Comparison of ENCODE assay signal across 8 mouse cellular contexts in genomic region chr14:21988577-21989290, GRCm38 (mm10). TPM values are rescaled to one million over a fixed set of nuclear protein-coding genes. Genes with fewer than 3 reads are reported as not detected.
DNase-seq lines count a peak whose midpoint lies in the region; ATAC-seq and TF ChIP-seq lines count a peak whose summit lies in the region.

No protein-coding gene starts in this region.

- no peak for TF ChIP-seq POLR2A in testis, adult 2 months (IDR thresholded peaks at IDR 0.05; ENCODE audit: control insufficient read depth, low read depth, low read length)
- TF ChIP-seq POLR2A in olfactory bulb, adult 2 months (IDR thresholded peaks at IDR 0.05; ENCODE audit: insufficient read depth, low read depth, low read length), result no peak

- peak overlapping the region; percentile 50 for H3K9ac ChIP-seq in forebrain, embryonic 14.5 days (ENCODE audit: low read length)
- no peak overlapping the region; the same call in 1 of the 2 replicates for H3K9ac ChIP-seq in hindbrain, postnatal 0 days (replicated peaks; ENCODE audit: low read length)
- H3K9ac ChIP-seq in liver, embryonic 15.5 days, result no peak overlapping the region

- peaks cover 27% of the 10 kb centered on the region for H3K4me1 ChIP-seq in testis, adult 2 months (ENCODE audit: control insufficient read depth, insufficient read depth, low read length)
- H3K4me1 ChIP-seq in forebrain, embryonic 14.5 days (ENCODE audit: control insufficient read depth, insufficient read depth, low read length), result peaks cover 19% of the 10 kb centered on the region
- 0 out of 2 replicates have a peak, but pooled peaks cover 7% of the 10 kb centered on the region for H3K4me1 ChIP-seq in hindbrain, postnatal 0 days (ENCODE audit: insufficient read depth, low read length)
- H3K4me1 ChIP-seq in liver, embryonic 15.5 days (replicated peaks), result peaks cover 33% of the 10 kb centered on the region
- H3K4me1 ChIP-seq in olfactory bulb, adult 2 months (ENCODE audit: control insufficient read depth, insufficient read depth, low read length), result peaks cover 15% of the 10 kb centered on the region

- peak overlapping the region; percentile 92 for H3K4me2 ChIP-seq in forebrain, embryonic 14.5 days (ENCODE audit: low read length)
- H3K4me2 ChIP-seq in hindbrain, postnatal 0 days (ENCODE audit: low read depth, low read length), result peak overlapping the region; percentile 84
- peak overlapping the region; percentile 66 for H3K4me2 ChIP-seq in liver, embryonic 15.5 days

- no peaks in the 10 kb centered on the region for H3K36me3 ChIP-seq in testis, adult 2 months (ENCODE audit: control insufficient read depth, insufficient read depth, low read length)
- no peaks in the 10 kb centered on the region for H3K36me3 ChIP-seq in forebrain, embryonic 14.5 days (ENCODE audit: control insufficient read depth, insufficient read depth, low read length)
- no peaks in the 10 kb centered on the region for H3K36me3 ChIP-seq in hindbrain, postnatal 0 days (ENCODE audit: insufficient read depth, low read length)
- H3K36me3 ChIP-seq in liver, embryonic 15.5 days (replicated peaks), result no peaks in the 10 kb centered on the region

- H3K27ac ChIP-seq in testis, adult 2 months (ENCODE audit: control insufficient read depth, insufficient read depth, low read depth, low read length), result peak overlapping the region; percentile 61
- peak overlapping the region; percentile 77 for H3K27ac ChIP-seq in forebrain, embryonic 14.5 days (ENCODE audit: low read depth, low read length)
- H3K27ac ChIP-seq in hindbrain, postnatal 0 days, result peak overlapping the region; percentile 70
- H3K27ac ChIP-seq in liver, embryonic 15.5 days (replicated peaks), result no peak overlapping the region
- no peak overlapping the region for H3K27ac ChIP-seq in olfactory bulb, adult 2 months (ENCODE audit: insufficient read depth, low read depth, low read length)

- WGBS in forebrain, embryonic 14.5 days, result under 1% methylated on average over 26 of the region's 26 CpGs
- WGBS in hindbrain, postnatal 0 days, result under 1% methylated on average over 26 of the region's 26 CpGs
- 1% methylated on average over 26 of the region's 26 CpGs for whole genome bisulfite sequencing in liver, embryonic 15.5 days (ENCODE audit: insufficient replicate concordance)
- WGBS in olfactory bulb, adult 2 months, result 2% methylated on average over 26 of the region's 26 CpGs

- peak; percentile 11; the same call in 1 of the 2 replicates for ATAC-seq in forebrain, embryonic 14.5 days
- no peak for ATAC-seq in hindbrain, postnatal 0 days
- ATAC-seq in liver, embryonic 15.5 days (ENCODE audit: insufficient read depth), result no peak
- ATAC-seq in erythroid progenitor cell, adult 5-6 weeks (replicated peaks; ENCODE audit: low FRiP score, poor library complexity, severe bottlenecking), result no peak

- DNase-seq in testis, postnatal 14 days (ENCODE audit: low spot score), result no peak
- DNase-seq in forebrain, embryonic 14.5 days (ENCODE audit: low spot score), result peak; percentile 30
- peak; percentile 44 for DNase-seq in hindbrain, postnatal 0 days (ENCODE audit: low spot score)
- DNase-seq in right cerebral cortex, postnatal 25 days, result no peak

- H3K27me3 ChIP-seq in testis, adult 2 months (ENCODE audit: control insufficient read depth, insufficient read depth, low read length), result peaks cover 8% of the 10 kb centered on the region
- H3K27me3 ChIP-seq in forebrain, embryonic 14.5 days (replicated peaks; ENCODE audit: control insufficient read depth, insufficient read depth, low read length), result peaks cover 72% of the 10 kb centered on the region
- H3K27me3 ChIP-seq in hindbrain, postnatal 0 days (ENCODE audit: insufficient read depth, low read length), result peaks cover 33% of the 10 kb centered on the region
- peaks cover 98% of the 10 kb centered on the region for H3K27me3 ChIP-seq in liver, embryonic 15.5 days

- no peak for TF ChIP-seq CTCF in testis, adult 2 months (IDR thresholded peaks at IDR 0.05; ENCODE audit: control insufficient read depth, insufficient read depth, insufficient replicate concordance, low read depth, low read length)
- no peak for TF ChIP-seq CTCF in hindbrain, postnatal 0 days (IDR thresholded peaks at IDR 0.05; ENCODE audit: low read depth)
- TF ChIP-seq CTCF in olfactory bulb, adult 2 months (IDR thresholded peaks at IDR 0.05; ENCODE audit: insufficient read depth, low read depth, low read length), result no peak

- peak overlapping the region; percentile 67; the same call in 1 of the 2 replicates for H3K4me3 ChIP-seq in testis, adult 2 months (ENCODE audit: control insufficient read depth, low read depth, low read length)
- H3K4me3 ChIP-seq in forebrain, embryonic 14.5 days (ENCODE audit: low read depth, low read length), result peak overlapping the region; percentile 66
- H3K4me3 ChIP-seq in hindbrain, postnatal 0 days (ENCODE audit: low read length), result peak overlapping the region; percentile 85
- peak overlapping the region; percentile 50 for H3K4me3 ChIP-seq in liver, embryonic 15.5 days (replicated peaks)
- H3K4me3 ChIP-seq in olfactory bulb, adult 2 months (ENCODE audit: insufficient read depth, low read depth, low read length), result peak overlapping the region; percentile 51; the same call in 1 of the 2 replicates

- H3K9me3 ChIP-seq in forebrain, embryonic 14.5 days (replicated peaks; ENCODE audit: control insufficient read depth, low read length), result no peaks in the 10 kb centered on the region
- H3K9me3 ChIP-seq in hindbrain, postnatal 0 days (ENCODE audit: low read length), result no peaks in the 10 kb centered on the region
- H3K9me3 ChIP-seq in liver, embryonic 15.5 days (replicated peaks), result no peaks in the 10 kb centered on the region

RNA-seq across cellular contexts. Expression of gene Zfp503, which starts 0.7 kb away (rescaled TPM):
- 0.43 and 1.4 TPM in 2 replicates for polyA plus RNA-seq in testis, adult 2 months (2012; rRNA removed)
- 4.4 and 4.6 TPM in 2 replicates for polyA plus RNA-seq in forebrain, embryonic 14.5 days (2014; fragmentation: Nextera tagmentation; extraction: Ambion mirVana)
- total RNA-seq in hindbrain, postnatal 0 days (2014; rRNA removed), result 25.5 and 25.6 TPM in 2 replicates
- polyA plus RNA-seq in hindbrain, postnatal 0 days (2015; fragmentation: Nextera tagmentation; extraction: Ambion mirVana), result 8.4 and 10.4 TPM in 2 replicates
- polyA plus RNA-seq in liver, embryonic 15.5 days (2015; fragmentation: Nextera tagmentation; extraction: Ambion mirVana), result 0.74 and 0.91 TPM in 2 replicates
- not detected in 2 replicates for polyA plus RNA-seq in olfactory bulb, adult 2 months (2012; ENCODE audit: insufficient read depth, insufficient read length, low replicate concordance, missing spikeins)
- total RNA-seq in erythroid progenitor cell, adult 5-6 weeks (2015; ENCODE audit: low replicate concordance), result not detected in 2 replicates
- not detected in 2 replicates for total RNA-seq in erythroid progenitor cell, adult 5-6 weeks (2017; ENCODE audit: low replicate concordance)

RNA-seq across cellular contexts. Expression of gene Lrmda, which starts 30.8 kb away (rescaled TPM):
- 1.6 and 2.1 TPM in 2 replicates for polyA plus RNA-seq in testis, adult 2 months (2012; rRNA removed)
- 0.31 TPM in 1 of 2 replicates, not detected in the other for polyA plus RNA-seq in forebrain, embryonic 14.5 days (2014; fragmentation: Nextera tagmentation; extraction: Ambion mirVana)
- 0.21 TPM in 1 of 2 replicates, not detected in the other for total RNA-seq in hindbrain, postnatal 0 days (2014; rRNA removed)
- 0.52 and 0.53 TPM in 2 replicates for polyA plus RNA-seq in hindbrain, postnatal 0 days (2015; fragmentation: Nextera tagmentation; extraction: Ambion mirVana)
- 0.13 and 0.28 TPM in 2 replicates for polyA plus RNA-seq in liver, embryonic 15.5 days (2015; fragmentation: Nextera tagmentation; extraction: Ambion mirVana)
- polyA plus RNA-seq in olfactory bulb, adult 2 months (2012; ENCODE audit: insufficient read depth, insufficient read length, low replicate concordance, missing spikeins), result not detected in 2 replicates
- total RNA-seq in erythroid progenitor cell, adult 5-6 weeks (2015; ENCODE audit: low replicate concordance), result 12.2 TPM in 1 of 2 replicates, not detected in the other
- total RNA-seq in erythroid progenitor cell, adult 5-6 weeks (2017; ENCODE audit: low replicate concordance), result not detected in 2 replicates

Comparison
In these comparisons a context has a peak if more than half of its experiments do, and no peak if none do; other contexts are left out.
1. H3K27ac ChIP-seq: peak in testis, adult 2 months (single experiment), forebrain, embryonic 14.5 days (single experiment) and hindbrain, postnatal 0 days (single experiment); none in liver, embryonic 15.5 days (single experiment) and olfactory bulb, adult 2 months (single experiment).
2. DNase-seq: peak in forebrain, embryonic 14.5 days (single experiment) and hindbrain, postnatal 0 days (single experiment); none in testis, postnatal 14 days (single experiment) and right cerebral cortex, postnatal 25 days (single experiment).
3. Peak in every context shown above with its lines, with median percentiles within 50 percentile points of each other: H3K4me3 ChIP-seq and H3K4me2 ChIP-seq.